Mouse (Mus musculus): ENCODE measurements around the gene Scel.

Gene Scel

DNA sequence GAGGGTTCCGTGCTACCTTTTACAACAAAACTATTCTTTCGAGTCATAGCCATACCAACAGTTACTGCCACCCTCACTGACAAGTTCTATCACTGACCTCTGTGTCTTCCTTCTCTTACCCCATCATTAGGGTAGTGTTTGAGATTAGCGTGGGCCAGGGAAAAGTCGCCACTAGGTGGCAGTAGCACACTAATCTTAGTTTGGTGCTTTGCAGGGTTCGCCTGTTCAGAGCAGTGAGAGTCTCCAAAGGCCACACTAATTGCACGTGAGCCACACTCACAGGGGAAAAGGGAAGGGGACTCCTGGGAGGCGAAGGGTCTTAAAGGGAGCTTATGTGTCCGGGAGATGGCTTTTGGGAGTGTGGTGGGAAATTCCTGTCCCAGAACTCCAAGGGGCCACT is 37.3 kb downstream of the Scel start:
- CTCF ChIA-PET: interaction anchor here in 3 of 4 experiments (0.6 to 2.8 kb wide), 17 partner anchors 10 to 499 kb away, joined by 3 to 14 read pairs (median 4); no protein-coding TSS in a partner anchor

DNA sequence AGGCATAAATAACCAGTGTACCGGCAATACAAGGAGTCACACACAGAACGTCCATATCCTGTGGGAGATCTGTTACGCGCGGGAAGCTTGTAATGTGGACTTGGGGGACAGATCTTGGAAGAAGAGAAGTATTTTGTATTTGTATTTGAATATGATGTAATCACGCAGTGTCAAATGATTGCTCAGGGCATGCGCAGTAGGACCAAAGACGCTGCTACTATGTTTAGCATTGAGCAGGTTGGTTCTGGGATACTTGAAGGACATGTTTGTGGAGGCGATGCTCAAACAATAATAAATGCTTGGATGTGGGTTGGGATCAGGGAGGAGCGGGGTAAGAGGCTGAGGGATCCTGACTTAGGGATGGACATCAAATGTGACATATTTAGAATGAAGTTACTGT is 37.8 kb downstream of the Scel start:
- ChIA-PET CTCF (interaction anchor here in 3 of 4 experiments (0.6 to 2.8 kb wide), 15 partner anchors 10 to 500 kb away, joined by 3 to 14 read pairs (median 4); no protein-coding TSS in a partner anchor), POLR2A (interaction anchor here in 1 of 4 experiments (0.7 kb wide), 1 partner anchor 144 kb away, joined by 3 read pairs; no protein-coding TSS in a partner anchor)

More for the DNA sequence above, 37.3 kb downstream of the Scel start:
- POLR2A ChIA-PET: interaction anchor here in 1 of 4 experiments (0.7 kb wide), 1 partner anchor 144 kb away, joined by 3 read pairs; no protein-coding TSS in a partner anchor

DNA sequence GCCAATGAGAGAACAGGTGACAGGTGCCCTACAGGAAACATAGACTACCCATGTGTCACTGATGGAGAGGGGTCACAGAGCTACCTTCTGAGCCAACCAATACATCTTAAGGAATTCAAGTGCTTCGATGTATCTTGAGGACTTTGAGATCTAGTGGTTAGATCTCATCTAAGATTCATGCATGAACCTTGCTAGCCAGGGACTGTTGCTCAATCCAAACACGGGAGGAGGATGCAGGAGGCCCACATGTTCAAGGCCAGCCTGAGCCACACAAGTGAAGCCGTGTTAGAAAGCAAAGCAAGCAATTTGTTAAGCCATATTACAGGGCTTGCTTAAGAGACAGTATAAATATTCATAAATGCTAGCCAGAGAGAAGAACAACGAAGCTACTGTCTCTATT is 38.8 kb downstream of the Scel start:
- CTCF ChIA-PET: interaction anchor here in 3 of 4 experiments (0.6 to 2.8 kb wide), 5 partner anchors 60 to 165 kb away, joined by 4 to 14 read pairs (median 4); no protein-coding TSS in a partner anchor
- POLR2A ChIA-PET: no interaction called here

DNA sequence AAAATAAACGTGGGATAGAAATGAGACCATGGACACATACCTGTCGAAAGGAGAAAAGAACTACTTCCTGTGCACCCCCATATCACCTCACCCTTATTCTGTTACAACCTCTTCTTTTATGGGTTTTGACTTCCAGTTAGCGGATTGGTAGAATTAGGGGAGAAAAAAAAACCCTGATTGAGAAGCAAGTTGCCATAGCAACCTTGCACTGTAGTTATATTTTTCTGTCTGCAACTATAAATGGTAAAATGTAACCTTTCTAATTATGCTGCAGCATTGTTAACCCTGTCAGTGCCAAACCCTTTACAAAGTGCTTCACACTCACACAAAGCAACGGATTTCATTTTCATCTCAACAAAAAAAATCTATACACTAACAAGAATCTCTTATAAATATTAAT is 39.2 kb downstream of the Scel start:
- ChIA-PET POLR2A (no interaction called here), CTCF (interaction anchor here in 3 of 4 experiments (0.5 to 1.5 kb wide), 3 partner anchors 142 to 487 kb away, joined by 4 to 14 read pairs (median 5); no protein-coding TSS in a partner anchor)

DNA sequence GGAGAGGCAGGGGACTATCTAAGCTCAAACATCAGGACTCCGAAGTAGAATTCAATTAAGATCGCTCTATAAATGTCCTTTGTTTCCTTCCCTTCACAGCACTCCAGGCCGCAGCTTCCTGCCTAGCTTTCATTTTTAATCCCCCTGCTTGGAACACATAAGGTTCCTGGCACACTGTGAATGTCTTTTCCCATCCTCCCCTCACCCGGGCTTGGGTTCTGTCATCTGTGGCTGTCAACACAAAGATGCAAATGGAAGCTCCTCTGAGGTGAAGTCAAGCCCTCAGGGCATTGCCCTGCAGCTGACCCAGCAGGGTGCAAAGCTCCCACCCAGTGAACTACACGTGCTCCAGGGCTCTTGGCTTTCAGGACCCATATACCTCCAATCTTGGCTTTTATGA is 43.5 kb downstream of the Scel start:
- ChIA-PET CTCF (interaction anchor here in 2 of 4 experiments (1.1 to 1.4 kb wide), 3 partner anchors 16 to 546 kb away, joined by 3 to 5 read pairs (median 4); no protein-coding TSS in a partner anchor), POLR2A (interaction anchor here in 3 of 4 experiments (0.5 to 1.1 kb wide), 5 partner anchors 12 to 880 kb away, joined by 3 to 5 read pairs (median 3); partner anchors contain the start of gene Slain1 (in 1 of the 3))

DNA sequence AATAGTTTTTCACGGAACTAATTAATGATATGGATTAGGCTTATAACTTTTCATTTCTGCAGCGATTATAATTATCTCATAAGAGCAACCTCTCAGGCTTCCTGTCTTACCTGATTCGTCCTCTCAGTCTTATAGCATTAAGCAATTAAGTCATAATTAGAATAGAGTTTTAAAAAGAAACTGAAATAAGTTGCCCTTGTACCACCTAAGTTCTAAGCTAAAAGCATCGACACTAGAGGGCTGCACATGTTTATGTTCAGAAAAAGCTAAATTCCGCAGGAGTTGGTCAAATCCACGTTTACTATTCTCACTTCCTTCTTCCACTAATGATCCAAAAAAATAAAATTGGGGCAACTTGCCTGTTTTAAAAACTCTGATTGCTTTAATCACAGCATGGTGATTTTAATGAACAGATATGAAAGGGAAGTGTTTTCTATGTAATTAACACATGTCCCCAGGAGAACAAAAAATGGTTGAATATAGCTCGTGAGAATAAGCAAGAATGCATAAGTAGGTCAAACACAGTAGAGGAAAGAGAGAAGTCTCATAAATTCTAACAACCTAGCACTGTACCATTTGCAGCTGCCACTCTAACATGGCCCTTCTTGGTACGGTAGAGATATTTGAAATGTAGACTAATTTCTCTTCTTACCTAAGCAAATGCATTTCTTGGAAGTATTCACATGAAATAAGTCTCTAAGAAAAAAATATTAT is 48.4 kb downstream of the Scel start:
- ChIA-PET POLR2A (no interaction called here), CTCF (no interaction called here)

DNA sequence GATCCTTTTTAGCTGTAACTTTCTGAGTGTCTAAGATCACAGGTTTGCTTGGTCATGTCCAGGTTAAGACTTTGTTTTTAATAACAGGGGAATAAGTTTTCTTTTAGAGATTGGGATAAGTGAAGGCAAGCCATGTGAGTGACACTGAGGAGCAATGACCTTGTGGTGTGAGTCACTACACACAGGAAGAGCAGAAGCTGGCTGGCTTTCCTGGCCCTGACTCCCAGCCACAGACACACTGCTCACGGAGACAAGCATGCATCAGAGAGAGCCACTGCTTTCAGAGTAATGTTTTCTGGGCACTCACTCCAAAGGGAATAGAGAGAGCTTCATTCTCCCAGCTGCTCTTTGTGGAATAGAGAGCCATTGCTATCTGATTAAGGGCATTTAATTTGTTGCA is 54.8 kb downstream of the Scel start:
- CTCF ChIA-PET: no interaction called here
- POLR2A ChIA-PET: interaction anchor here in 1 of 4 experiments (0.6 kb wide), 1 partner anchor 11 kb away, joined by 5 read pairs; no protein-coding TSS in a partner anchor

DNA sequence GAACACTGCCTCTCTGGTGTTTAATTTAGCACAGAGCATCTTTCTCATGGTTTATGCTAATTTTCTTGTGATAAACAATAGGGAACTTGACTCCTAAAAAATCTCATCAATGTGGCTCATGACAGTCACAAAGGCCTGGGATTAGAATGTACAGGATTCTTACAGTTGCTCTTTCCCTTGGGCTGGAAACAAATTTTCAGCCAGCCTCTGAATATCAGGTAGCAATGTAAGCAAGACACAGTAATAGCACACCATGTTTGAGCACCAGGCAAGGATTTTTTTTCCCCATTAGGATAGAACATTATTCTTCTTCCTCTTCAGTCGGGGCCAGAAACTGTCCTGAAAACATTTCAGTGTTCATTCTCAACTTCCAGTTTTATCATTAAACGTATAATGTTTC is 55.3 kb downstream of the Scel start:
- CTCF ChIA-PET: no interaction called here
- POLR2A ChIA-PET: interaction anchor here in 1 of 4 experiments (0.6 kb wide), 1 partner anchor 11 kb away, joined by 5 read pairs; no protein-coding TSS in a partner anchor

DNA sequence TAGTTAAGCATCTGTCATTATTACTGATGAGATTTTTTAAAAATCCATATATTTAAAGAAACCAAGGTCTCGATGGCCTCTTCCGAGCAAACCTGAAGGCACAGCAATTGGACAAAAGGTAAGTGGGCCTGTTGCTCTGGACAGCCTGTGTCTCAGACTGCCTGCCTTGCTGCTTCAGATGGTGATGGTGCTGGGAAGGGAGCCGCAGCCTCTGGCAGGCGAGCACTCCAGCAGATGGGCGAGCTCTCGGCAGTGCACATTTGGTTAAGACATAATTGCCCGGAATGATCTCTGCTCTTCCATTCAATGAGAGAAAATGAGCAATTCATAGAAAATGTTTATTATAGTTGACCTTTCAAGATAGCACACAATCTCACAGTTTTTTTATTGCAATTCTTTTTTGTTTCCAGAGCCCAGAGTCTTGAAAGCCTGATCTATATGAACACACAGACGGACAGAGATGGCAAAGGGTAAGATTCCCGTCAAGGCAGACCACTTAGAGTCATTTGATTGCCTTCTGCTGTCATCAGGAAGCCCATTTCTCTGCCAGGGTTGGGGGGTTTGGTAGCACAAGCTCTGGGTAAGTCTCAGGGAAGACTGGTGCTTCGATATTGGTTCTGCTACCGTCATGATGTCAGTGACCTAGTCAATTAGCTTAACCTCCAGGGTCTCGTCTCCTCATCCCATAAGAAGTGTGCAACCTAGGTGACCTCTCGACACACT is 58.6 kb downstream of the Scel start:
- POLR2A ChIA-PET: no interaction called here

DNA sequence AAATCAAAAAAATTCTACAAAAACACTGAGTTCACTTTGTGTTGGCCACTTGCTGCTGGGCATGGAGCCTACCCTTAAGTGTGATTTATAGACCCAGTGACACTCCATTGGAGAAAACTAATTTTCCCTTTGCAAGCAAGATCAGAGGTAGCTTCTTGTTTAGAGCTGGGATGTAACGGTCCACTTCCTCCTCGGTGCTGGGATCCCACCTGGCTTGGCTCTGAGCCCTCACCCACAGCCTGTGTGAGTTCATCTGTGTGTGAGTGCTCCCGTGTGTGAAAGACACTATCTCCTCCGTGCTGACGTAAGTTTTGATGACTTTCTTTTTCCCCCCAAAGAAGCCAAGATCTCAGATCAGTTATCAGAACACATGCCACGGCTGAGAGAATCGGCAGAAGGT is 62.7 kb downstream of the Scel start:
- ChIA-PET CTCF (no interaction called here), POLR2A (no interaction called here)

More for the DNA sequence above, 58.6 kb downstream of the Scel start:
- CTCF ChIA-PET: no interaction called here

DNA sequence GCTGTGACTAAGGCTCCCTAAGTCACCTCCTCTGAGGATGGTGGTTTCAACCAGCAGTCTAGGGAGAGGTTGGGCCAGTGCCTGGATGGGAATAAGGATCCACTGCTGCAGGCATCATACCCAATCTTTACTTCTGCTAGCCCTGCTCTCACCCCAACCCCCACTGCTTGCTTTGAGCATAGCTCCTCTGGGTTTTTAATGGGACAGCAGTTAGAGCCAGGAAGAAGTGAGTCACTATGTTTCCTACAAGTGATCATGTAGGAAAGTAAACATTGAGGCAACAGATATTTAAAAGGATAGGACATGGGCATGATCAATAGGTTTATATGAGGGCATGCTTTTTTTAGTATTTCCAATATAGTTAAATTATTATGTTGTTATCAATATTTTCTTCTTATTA is 63.9 kb downstream of the Scel start:
- ChIA-PET CTCF (no interaction called here), POLR2A (no interaction called here)

DNA sequence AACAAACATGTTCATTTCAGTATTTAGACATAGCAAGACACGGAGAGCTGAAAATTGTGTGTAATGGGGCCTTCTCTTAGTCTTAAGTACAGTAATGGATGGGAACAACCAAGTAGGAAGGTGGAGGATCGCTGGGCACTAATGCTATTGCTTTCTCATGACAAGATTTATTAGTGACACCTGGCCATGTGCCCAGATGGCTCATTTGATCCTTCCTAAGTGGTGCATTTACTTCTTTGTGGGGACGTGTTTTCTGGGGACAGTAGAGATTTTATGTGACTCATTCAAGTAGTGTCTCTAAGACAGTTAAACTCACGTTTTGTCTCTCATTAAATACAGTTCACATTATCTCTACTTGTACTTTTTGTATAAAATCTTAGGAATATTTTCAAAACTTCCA is 73.5 kb downstream of the Scel start:
- POLR2A ChIA-PET: no interaction called here

DNA sequence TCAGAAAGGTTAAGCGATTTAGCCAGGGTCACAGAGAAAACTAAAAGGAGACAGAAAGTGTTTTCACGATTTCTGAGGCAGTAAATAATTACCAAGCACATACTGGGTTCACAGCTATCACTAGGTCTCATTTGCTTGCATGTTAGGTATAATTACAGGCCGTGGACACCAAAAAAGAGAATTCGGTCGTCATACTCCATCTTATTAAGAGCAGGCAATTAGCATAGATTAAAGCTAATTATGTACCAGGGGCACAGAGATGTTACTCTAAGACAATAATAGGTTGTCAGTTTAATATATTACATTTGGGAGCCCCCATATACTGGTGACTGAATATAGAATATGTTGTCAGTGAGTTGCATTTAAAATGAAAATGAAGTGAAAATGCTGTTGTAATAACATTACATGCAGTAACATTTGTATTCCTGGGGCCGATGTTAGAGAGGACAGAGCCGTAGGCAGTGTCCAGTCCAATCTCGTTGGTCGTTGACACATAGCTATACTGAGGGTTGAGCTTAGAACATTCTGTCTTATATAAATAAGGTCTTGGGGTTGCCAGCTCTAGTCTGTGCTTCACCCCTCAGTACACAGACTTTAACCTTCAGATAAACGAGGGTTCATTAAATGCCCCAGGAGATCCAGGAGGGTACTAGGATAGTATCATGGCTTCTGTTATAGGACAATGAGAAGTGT is 74.2 kb downstream of the Scel start:
- ChIA-PET POLR2A (no interaction called here), CTCF (no interaction called here)

More for the DNA sequence above, 73.5 kb downstream of the Scel start:
- CTCF ChIA-PET: no interaction called here

DNA sequence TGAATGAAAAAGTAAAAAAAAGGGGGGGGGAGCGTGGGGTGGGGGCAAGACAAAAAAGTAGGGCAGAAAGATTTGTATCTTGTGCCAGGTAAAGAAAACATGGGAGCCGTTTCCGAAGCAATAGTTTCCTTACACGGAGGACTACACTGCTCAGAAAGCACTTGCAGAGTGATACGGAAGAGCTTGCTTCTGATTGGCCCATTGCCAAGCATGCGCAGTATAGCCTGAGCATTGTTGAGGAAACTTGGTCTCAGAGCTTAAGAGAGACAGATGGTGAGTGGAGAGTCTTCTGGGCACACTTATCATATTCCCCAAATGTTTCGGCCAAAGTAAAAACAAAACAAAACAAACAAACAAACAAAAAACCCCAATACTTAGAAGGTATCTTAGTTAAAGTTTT is 76.7 kb downstream of the Scel start:
- CTCF ChIA-PET: interaction anchor here in 1 of 4 experiments (0.6 to 1.2 kb wide), 2 partner anchors 333 to 577 kb away, joined by 5 read pairs; no protein-coding TSS in a partner anchor
- POLR2A ChIA-PET: interaction anchor here in 1 of 4 experiments (0.7 kb wide), 1 partner anchor 283 kb away, joined by 5 read pairs; no protein-coding TSS in a partner anchor

DNA sequence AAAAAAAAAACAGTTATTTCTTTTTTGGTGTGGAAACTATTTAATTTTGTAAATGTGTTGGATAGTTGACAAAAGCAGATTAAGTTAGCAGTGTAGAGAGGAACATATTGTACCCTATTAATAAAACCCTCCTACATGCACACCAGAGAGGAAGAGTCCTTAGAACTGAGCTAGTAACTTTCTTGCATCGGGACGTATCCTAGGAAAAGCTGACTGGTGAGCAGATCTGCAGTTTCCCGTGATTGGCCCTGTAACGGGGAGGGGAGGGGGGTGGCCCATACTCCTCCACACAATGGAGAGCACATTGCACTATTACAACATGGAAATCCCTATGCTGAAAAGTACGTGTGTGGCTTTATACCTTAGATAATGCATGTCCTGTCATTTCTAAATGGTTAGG is 82.7 kb downstream of the Scel start:
- POLR2A ChIA-PET: no interaction called here

DNA sequence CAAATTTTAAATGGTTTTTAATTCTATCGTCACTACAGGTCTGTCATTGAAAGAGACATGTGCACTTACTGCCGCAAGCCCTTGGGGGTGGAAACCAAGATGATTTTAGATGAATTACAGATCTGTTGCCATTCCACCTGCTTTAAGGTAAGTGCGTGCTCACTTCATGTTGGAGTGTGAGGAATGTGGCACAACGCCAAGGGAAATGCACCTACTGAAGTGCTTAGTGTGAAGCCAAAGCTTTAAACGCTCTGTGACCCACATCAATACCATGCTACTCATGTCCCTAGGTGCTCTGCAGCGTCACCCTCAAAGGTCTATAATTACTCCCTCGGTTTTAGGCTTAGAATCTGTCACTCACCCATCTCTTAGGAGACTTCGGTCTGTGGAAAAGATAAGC is 94.9 kb downstream of the Scel start:
- ChIA-PET POLR2A (no interaction called here), CTCF (no interaction called here)

More for the DNA sequence above, 82.7 kb downstream of the Scel start:
- CTCF ChIA-PET: no interaction called here

DNA sequence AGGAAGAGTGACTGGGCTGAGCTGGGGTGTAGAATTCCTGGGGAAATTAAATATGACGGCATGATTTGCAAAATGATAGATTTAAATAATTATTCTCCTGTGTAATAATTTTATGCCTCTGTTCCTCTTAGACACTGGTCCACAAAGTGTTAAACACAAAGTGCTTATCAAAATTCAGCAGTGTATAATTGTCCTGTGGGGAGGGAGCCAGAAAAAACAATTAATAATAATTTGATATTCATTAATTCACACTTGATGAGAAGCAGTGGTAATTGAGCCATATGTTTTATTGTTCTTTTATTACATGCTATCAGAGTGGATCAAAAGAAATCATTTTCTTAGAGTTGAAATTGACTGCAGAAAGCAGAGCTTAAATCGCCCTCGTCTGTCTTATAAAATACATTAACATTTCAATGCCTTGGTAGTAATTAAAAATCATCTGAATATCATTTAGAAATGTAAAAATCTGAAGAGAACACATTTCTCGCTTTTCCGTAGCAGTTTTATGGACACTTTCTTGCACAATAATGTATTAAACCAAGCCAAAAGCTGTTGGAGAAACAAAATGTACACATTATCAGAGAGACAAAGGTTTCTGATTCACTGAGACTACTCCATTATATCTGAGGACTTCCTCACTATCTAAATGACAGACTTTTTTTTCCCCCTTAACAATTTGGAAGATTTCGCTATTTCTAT is 100.6 kb downstream of the Scel start:
- CTCF ChIA-PET: no interaction called here
- POLR2A ChIA-PET: no interaction called here

DNA sequence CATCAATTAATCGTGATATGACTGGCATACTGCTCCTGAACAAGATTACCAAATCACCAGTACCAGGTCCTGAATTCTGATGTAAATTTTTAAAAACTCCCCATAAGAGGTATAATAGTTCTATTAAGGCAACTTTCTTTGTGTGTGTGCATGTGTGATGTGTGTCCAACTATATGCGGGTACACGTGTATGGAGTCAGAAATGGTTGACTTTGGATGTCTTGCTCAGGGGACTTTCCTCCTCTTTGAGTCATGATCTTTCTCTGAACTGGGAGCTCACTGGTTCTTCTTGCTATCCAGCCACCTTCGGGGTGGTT is 101.1 kb downstream of the Scel start:
- ChIA-PET POLR2A (no interaction called here), CTCF (interaction anchor here in 2 of 4 experiments (0.5 to 0.6 kb wide), 2 partner anchors 16 to 404 kb away, joined by 3 to 5 read pairs; no protein-coding TSS in a partner anchor)

DNA sequence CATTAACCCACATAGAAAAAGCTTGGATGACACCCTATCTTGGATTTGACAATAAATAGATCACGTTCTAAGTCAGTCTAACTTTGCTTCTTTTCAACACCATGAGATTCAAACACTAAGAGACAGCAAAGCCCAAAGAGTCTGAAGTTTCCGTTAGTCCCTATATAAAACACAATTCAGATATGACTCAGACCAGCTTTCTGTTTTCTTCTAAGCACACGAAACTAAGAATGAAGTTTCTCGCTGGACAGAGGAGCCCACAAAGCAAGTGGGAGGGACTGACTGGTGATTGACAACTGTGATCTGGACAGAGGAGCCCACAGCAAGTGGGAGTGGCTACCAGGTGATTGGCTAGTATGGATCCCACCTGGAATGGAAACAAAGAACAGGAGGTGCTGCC is 106.6 kb downstream of the Scel start:
- ChIA-PET CTCF (no interaction called here), POLR2A (interaction anchor here in 1 of 4 experiments (0.5 kb wide), 1 partner anchor 9 kb away, joined by 3 read pairs; no protein-coding TSS in a partner anchor)
